Comparison of ENCODE assay signal across 22 mouse cellular contexts in genomic region chr3:100440754-100441153, GRCm38 (mm10). TPM values are rescaled to one million over a fixed set of nuclear protein-coding genes. Genes with fewer than 3 reads are reported as not detected.
DNase-seq lines count a peak whose midpoint lies in the region; ATAC-seq and TF ChIP-seq lines count a peak whose summit lies in the region.
"Had no signal": no experiment of that assay in that cellular context is flagged by ENCODE, and none has a peak within 500 bp of the region (broad histone marks: within the 10 kb centered on the region; RNA-seq: fewer than 3 reads in every experiment).

No protein-coding gene starts in this region.

- H3K4me1 ChIP-seq in bone marrow macrophage, adult 2 months (ENCODE audit: control insufficient read depth, insufficient read depth, low read length) = peaks cover 53% of the 10 kb centered on the region
- H3K4me1 ChIP-seq in intestine, embryonic 15.5 days (replicated peaks) = 0 out of 2 replicates have a peak, but pooled peaks cover 2% of the 10 kb centered on the region
- peaks cover 22% of the 10 kb centered on the region for H3K4me1 ChIP-seq in heart, embryonic 11.5 days (ENCODE audit: control insufficient read depth, insufficient read depth, low read length)
- H3K4me1 ChIP-seq: forebrain, embryonic 10.5 days had no signal

- no peak for TF ChIP-seq CTCF in bone marrow macrophage, adult 2 months (IDR thresholded peaks at IDR 0.05; ENCODE audit: low read depth, low read length)

- no peak overlapping the region for H3K4me3 ChIP-seq in bone marrow macrophage, adult 2 months (ENCODE audit: insufficient read depth, low read length)
- H3K4me3 ChIP-seq in intestine, embryonic 15.5 days (replicated peaks) = no peak overlapping the region
- H3K4me3 ChIP-seq in macrophage (ENCODE audit: inconsistent target) = no peak overlapping the region
- no peak overlapping the region for H3K4me3 ChIP-seq in heart, embryonic 11.5 days (ENCODE audit: low read depth, low read length)
- H3K4me3 ChIP-seq: forebrain, embryonic 10.5 days; heart, embryonic 13.5 days; hindbrain, embryonic 15.5 days; limb, embryonic 13.5 days; lung, embryonic 15.5 days; neural tube, embryonic 15.5 days had no signal

- no peaks in the 10 kb centered on the region for H3K9me3 ChIP-seq in intestine, embryonic 15.5 days
- H3K9me3 ChIP-seq in heart, embryonic 11.5 days (replicated peaks; ENCODE audit: control insufficient read depth, low read length) = no peaks in the 10 kb centered on the region
- H3K9me3 ChIP-seq: forebrain, embryonic 10.5 days; G1E; heart, embryonic 13.5 days; hindbrain, embryonic 15.5 days; limb, embryonic 13.5 days; lung, embryonic 15.5 days; neural tube, embryonic 15.5 days had no signal

- H3K9ac ChIP-seq in intestine, embryonic 15.5 days = no peak overlapping the region
- H3K9ac ChIP-seq in heart, embryonic 11.5 days (ENCODE audit: low read depth, low read length) = no peak overlapping the region
- H3K9ac ChIP-seq: forebrain, postnatal 0 days; heart, embryonic 13.5 days; hindbrain, embryonic 15.5 days; limb, embryonic 13.5 days; lung, embryonic 15.5 days; neural tube, embryonic 15.5 days had no signal

- peak overlapping the region; percentile 15; the same call in 1 of the 2 replicates for H3K27ac ChIP-seq in bone marrow macrophage, adult 2 months (ENCODE audit: insufficient read depth, low read depth, low read length)
- no peak overlapping the region for H3K27ac ChIP-seq in intestine, embryonic 15.5 days
- H3K27ac ChIP-seq in macrophage = peak overlapping the region; percentile 67
- no peak overlapping the region for H3K27ac ChIP-seq in heart, embryonic 11.5 days (ENCODE audit: low read depth, low read length)
- H3K27ac ChIP-seq: forebrain, embryonic 10.5 days; hindbrain, embryonic 15.5 days; limb, embryonic 13.5 days; lung, embryonic 15.5 days; neural tube, embryonic 15.5 days had no signal

- H3K4me2 ChIP-seq in intestine, embryonic 15.5 days (replicated peaks) = no peak overlapping the region
- no peak overlapping the region for H3K4me2 ChIP-seq in heart, embryonic 11.5 days
- H3K4me2 ChIP-seq: hindbrain, embryonic 15.5 days; limb, embryonic 13.5 days; lung, embryonic 15.5 days; neural tube, embryonic 15.5 days had no signal

- no peaks in the 10 kb centered on the region for H3K36me3 ChIP-seq in intestine, embryonic 15.5 days
- H3K36me3 ChIP-seq in macrophage (ENCODE audit: inconsistent target) = no peaks in the 10 kb centered on the region
- H3K36me3 ChIP-seq in heart, embryonic 11.5 days (ENCODE audit: control insufficient read depth, insufficient read depth, low read length) = no peaks in the 10 kb centered on the region
- H3K36me3 ChIP-seq: forebrain, embryonic 10.5 days; G1E; heart, embryonic 13.5 days; hindbrain, embryonic 15.5 days; limb, embryonic 13.5 days; lung, embryonic 15.5 days; neural tube, embryonic 15.5 days had no signal

- H3K79me2 ChIP-seq in macrophage (ENCODE audit: inconsistent target) = no peaks in the 10 kb centered on the region

- whole genome bisulfite sequencing in intestine, embryonic 15.5 days = 46% methylated on average over 4 of the region's 4 CpGs
- 35% methylated on average over 4 of the region's 4 CpGs for WGBS in macrophage (ENCODE audit: missing documents)
- WGBS in heart, embryonic 11.5 days (ENCODE audit: insufficient replicate concordance) = 49% methylated on average over 4 of the region's 4 CpGs

- TF ChIP-seq POLR2A in bone marrow macrophage, adult 2 months (IDR thresholded peaks at IDR 0.05; ENCODE audit: borderline replicate concordance, low read depth, low read length) = no peak

- 0 out of 2 replicates have a peak, but pooled peaks have one; percentile 41 for ATAC-seq in intestine, embryonic 15.5 days
- ATAC-seq in activated CD4-positive, CD25-positive, alpha-beta regulatory T cell, adult 4 months = no peak
- ATAC-seq in heart, embryonic 11.5 days (replicated peaks; ENCODE audit: insufficient number of reproducible peaks, low FRiP score, low TSS enrichment) = no peak
- ATAC-seq: forebrain, postnatal 0 days; midbrain, embryonic 16.5 days had no signal

- DNase-seq in kidney, adult 9 months = peak; percentile 38
- no peak for DNase-seq in kidney, adult 11 months
- no peak for DNase-seq in thymus, postnatal 14 days
- DNase-seq: cerebellum, adult 11-12 months; cerebellum, postnatal 25 days; forebrain, postnatal 0 days; heart, adult 11 months; heart, postnatal 36 days; thymus, postnatal 4 days had no signal

- no peaks in the 10 kb centered on the region for H3K27me3 ChIP-seq in intestine, embryonic 15.5 days (replicated peaks)
- no peaks in the 10 kb centered on the region for H3K27me3 ChIP-seq in heart, embryonic 11.5 days (ENCODE audit: control insufficient read depth, insufficient read depth, low read length)
- H3K27me3 ChIP-seq: heart, embryonic 13.5 days; hindbrain, embryonic 15.5 days; limb, embryonic 13.5 days; lung, embryonic 15.5 days; neural tube, embryonic 15.5 days had no signal

RNA-seq across cellular contexts. Expression of gene Tent5c, which starts 48.4 kb away (rescaled TPM):
- polyA plus RNA-seq in bone marrow macrophage, adult 2 months (2012; ENCODE audit: insufficient read depth, insufficient read length, missing spikeins) = 1.3 TPM in 2 replicates
- polyA plus RNA-seq in intestine, embryonic 15.5 days (2015; fragmentation: Nextera tagmentation; extraction: Ambion mirVana) = 11.1 and 15.8 TPM in 2 replicates
- total RNA-seq in macrophage (2018; cell fraction: chromatin; rRNA removed) = 10 to 100 TPM in 22 of 26 experiments, 1 to 10 TPM in 4; 5.1 to 23.9 (median 13.0) TPM
- 10 to 100 TPM; 17.4 to 45.1 (median 23.7) TPM for total RNA-seq in macrophage (2018; cell fraction: cytosol; rRNA removed)
- 10 to 100 TPM in 25 of 26 experiments, 1 to 10 TPM in 1; 9.2 to 49.1 (median 26.0) TPM for total RNA-seq in macrophage (2018; cell fraction: nucleus; rRNA removed)
- polyA plus RNA-seq in macrophage (2018) = 6.4 to 13.5 TPM (median 8.3 TPM) in 3 replicates
- polyA plus RNA-seq in activated CD4-positive, CD25-positive, alpha-beta regulatory T cell, adult 4 months (2017; shearing (Covaris generic)) = 10 to 100 TPM; 29.9 to 32.5 TPM
- 7.4 and 8.3 TPM in 2 replicates for polyA plus RNA-seq in heart, embryonic 11.5 days (2014; fragmentation: Nextera tagmentation; extraction: Ambion mirVana)

Comparison
In these comparisons a context has a peak if more than half of its experiments do, and no peak if none do; other contexts are left out.
1. H3K27ac ChIP-seq: peak in bone marrow macrophage, adult 2 months (single experiment) and macrophage (single experiment); none in intestine, embryonic 15.5 days (single experiment) and heart, embryonic 11.5 days (single experiment).